Mouse (Mus musculus) left cerebral cortex, adult 2 months (tissue): Measurements from ENCODE around the gene Mgst3. TPM values are rescaled to one million over a fixed set of nuclear protein-coding genes. Genes with fewer than 3 reads are reported as not detected.

Experiments
- DNase-seq, 2 experiments: peaks; one replicate each; pipeline ENCODE4 v3.0.0; 2021 to 2022; ENCODE audit warnings: low spot score in 2 of 2, mixed read lengths in 1 of 2; ENCODE audit errors: extremely low spot score in 1 of 2
- H3K27ac ChIP-seq: fragments of 200-600 bp; 2 replicates; pipeline ENCODE4 v1.8.1; 2022
- H3K4me3 ChIP-seq: fragments of 200-600 bp; 2 replicates; pipeline ENCODE4 v1.8.1; 2022
- CTCF ChIP-seq: fragments of 200-600 bp; IDR thresholded peaks from 2 replicates; pipeline ENCODE4 v1.8.1; 2022; ENCODE audit warnings: antibody characterized with exemption, mild to moderate bottlenecking, moderate library complexity
- intact Hi-C: fragments of 180-260 bp; cut with DNase I; formaldehyde crosslinking; loops from one replicate; pipeline ENCODE4 v1.15.1; 2025
- total RNA-seq, 2 experiments: library from RNA; stranded (reverse); gene quantifications; 2 replicates each; pipeline ENCODE4 v1.2.3; 2021

Mgst3 gene
- total RNA-seq, 2 experiments from 2014 or later: 93.9 to 94.5 TPM

DNA sequence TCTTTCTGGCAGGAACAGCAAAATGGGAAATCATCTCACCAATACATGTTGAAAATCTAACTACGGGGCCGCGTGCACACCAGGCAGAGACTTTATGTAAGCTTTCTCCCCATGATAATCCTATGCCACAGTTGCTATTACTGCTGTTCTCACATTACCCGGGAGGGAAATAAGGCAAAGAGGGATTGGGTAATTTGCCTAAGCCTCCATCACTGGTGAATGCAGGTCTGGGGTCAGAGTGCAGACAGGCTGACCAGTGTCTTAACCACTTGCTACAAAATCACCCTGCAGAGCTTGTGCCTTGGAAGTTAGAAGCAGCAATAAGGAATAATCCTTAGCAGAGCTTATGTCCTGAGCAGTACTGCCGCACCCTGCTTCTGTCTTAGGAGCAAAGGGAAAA is 8.0 kb downstream of the Mgst3 start:
- TF ChIP-seq CTCF: no peak
- DNase-seq: no peak
- H3K4me3 ChIP-seq: no peak overlapping the region
- H3K27ac ChIP-seq: no peak overlapping the region
- intact Hi-C loops: no loop called here

DNA sequence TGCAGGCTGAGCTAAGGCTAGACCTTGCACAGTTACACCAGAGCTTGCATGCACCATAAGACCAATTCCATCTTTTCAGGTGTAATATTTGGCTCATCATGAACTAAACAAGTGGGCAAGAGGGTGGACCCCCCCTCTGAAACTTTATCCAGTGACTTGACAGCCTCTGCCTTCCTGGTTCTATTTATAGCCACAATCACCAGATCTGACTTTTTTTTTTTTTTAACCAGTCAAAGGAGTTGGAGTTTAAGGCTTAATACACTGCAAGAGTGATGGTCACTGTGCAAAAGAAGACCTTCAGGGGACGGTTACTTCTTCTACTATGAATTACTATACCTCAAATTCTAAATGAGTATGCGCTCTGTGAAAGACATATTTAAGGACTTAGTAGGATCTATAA is 8.4 kb downstream of the Mgst3 start:
- H3K4me3 ChIP-seq: no peak overlapping the region
- H3K27ac ChIP-seq: no peak overlapping the region
- TF ChIP-seq CTCF: no peak
- intact Hi-C loops: no loop called here
- no peak for DNase-seq

DNA sequence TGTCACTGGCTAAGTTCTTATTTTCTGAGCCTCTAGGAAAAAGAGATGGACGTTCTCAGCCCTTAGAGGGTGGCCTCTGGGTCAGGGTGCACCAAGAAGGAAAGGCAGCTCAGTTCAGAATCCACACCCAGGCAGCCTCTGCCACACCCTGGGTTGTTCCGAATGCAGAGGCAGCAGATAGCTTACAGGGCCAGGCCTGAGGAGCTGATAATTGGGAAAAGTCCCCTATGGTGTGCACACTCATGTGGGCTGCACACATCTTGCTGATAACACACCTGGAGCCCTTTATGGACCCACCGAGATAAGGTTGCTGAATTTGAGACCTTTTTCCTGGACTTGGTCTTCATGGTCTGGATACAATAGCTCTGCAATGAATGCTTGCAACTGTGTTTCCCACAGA is 9.5 kb downstream of the Mgst3 start:
- Histone ChIP-seq H3K4me3 (no peak overlapping the region), H3K27ac (no peak overlapping the region)
- intact Hi-C loops: no loop called here
- no peak for TF ChIP-seq CTCF
- no peak for DNase-seq

DNA sequence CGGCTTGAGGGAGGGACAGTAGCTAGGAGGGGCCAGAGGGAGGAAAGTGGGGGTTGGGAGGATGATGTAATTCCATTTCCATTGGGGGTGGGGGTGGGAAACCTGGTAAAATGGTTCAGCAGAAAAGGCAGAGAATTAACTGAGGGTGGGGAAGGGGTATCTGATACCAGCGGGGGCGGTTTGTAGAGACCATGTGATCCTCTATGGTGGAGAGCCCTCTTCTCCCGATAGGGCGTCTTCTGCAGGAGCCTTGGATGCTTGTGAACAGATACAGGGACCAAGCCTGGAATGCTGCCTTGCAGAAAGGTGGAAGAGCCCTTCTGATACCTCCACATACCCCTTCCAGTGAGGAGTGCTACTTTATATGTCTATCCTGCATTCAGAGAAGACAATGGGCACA is 10.5 kb downstream of the Mgst3 start:
- H3K27ac ChIP-seq: no peak overlapping the region
- TF ChIP-seq CTCF: no peak
- no peak for DNase-seq
- intact Hi-C loops: no loop called here
- no peak overlapping the region for H3K4me3 ChIP-seq

DNA sequence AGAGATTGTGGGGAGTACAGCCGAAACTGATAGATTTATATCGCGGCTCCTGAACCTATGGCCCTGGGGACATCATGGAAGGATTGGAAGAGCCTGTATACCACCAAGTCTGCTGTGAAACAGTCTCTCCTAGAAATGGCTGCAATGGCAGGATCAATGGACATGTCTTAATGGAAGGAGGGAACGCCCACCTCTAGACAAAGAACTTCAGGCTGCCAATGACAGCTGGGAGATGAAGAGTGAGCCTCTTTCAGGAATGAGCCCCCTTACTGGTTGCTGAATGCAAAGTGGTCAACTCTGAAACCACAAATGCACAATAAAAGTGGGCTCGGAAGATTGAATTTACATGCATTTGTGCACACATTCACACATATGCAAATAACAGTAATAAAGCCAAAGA is 10.9 kb downstream of the Mgst3 start:
- Histone ChIP-seq H3K27ac (no peak overlapping the region), H3K4me3 (no peak overlapping the region)
- intact Hi-C loops: no loop called here
- TF ChIP-seq CTCF: no peak
- no peak for DNase-seq

DNA sequence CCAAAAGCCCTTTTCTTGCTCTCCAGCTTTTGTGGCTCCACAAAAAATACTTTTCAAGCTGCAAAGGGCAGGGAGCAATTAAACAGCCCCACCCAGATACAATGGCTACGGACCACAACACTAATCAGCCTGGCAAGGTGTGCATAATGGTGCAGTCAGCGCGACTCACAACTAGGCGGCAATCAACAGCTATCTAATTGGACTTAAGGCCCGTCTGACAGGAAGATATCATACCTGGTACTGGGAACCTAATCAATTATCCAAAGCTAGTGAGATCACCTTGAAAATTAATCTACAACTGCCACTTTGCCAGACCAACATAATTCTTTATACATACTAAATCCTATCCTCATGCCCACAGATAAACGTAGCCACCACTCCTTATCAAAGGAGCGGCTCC is 11.3 kb downstream of the Mgst3 start:
- Histone ChIP-seq H3K4me3 (no peak overlapping the region), H3K27ac (no peak overlapping the region)
- intact Hi-C loops: no loop called here
- DNase-seq: no peak
- TF ChIP-seq CTCF: no peak

DNA sequence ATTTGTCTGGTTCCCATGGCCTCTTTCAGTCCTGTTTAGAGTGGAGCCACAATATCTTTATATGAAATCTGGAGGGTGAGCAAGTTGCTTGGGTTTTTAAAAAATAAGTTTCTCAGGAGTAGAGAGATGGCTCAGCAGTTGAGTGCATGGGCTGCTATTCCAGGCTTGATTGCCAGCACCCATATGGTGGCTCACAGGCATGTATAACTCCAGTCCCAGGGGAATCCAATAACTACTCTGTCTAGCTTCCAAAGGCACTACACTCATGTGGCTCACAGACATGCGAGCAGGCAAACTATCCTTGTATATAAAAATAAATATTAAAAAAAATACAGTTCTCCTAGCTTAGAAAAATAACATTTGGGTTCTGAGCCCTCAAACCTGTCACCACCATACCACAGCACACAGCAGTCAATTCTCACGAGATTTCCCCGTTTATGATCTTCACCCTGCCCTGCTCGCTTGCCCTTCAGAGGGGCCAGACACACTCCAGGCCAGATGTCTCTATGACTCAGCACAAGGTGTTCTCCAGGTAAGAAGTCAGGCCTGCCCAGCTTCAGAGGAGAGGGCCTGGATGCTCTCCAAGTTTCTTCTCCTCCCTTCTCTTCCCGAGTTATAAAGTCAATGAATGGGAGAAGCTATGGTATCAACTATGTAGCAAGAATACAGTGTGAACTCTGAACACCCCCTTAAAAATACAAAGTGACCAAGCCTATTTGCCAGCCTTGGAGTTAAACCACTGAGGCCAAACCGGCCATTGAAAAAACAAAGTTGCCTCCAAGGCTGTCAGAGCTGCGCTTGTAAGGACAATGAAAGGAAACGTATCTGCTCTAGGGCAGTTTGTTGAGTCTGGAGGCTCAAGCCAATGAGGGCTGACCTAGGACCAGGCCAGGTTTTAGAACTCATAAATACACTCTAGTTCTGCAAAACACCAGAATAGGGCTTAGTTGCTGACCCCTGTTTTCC is 12.3 kb downstream of the Mgst3 start:
- intact Hi-C loops: no loop called here
- Histone ChIP-seq H3K4me3 (no peak overlapping the region), H3K27ac (no peak overlapping the region)
- no peak for TF ChIP-seq CTCF
- DNase-seq: no peak

DNA sequence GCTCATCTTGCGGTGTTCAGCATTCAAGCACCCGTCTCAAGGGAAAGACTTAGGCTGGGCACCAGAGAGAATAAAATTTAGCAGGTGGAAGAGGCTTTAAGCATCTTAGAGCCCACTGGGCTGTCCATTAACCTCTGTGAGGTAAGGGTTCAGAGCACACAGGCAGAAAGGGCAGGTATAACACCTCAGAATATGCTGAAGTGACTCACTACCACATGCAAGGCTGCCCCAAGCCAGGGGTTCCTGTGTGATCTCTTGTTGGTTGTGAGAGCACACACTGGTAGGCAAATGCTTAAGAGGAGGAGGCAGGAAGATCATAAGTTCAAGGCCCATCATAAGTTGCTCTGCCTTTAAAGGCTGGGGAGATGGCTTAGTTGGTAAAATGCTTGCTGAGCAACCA is 13.4 kb downstream of the Mgst3 start:
- Histone ChIP-seq H3K4me3 (no peak overlapping the region), H3K27ac (no peak overlapping the region)
- no peak for DNase-seq
- intact Hi-C loops: no loop called here
- TF ChIP-seq CTCF: no peak

DNA sequence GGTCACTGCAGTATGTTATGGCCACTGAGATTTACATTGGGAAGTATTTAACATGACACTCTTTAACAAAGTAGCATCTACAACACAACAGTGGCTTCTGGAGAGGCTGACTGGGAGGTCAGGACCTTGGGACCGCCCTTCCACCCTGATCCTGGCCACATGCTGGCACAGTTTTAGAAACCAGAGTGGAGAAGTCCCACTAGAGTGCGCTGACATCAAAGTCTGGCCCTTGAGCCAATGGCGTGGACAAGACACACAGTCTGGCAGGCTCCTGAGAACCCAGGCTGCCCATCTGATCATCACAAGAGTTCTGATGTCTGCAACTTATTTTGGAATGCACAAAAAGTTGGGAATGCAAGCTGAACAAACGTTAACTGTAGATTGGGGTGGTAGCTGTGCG is 13.9 kb downstream of the Mgst3 start:
- intact Hi-C loops: no loop called here
- Histone ChIP-seq H3K27ac (no peak overlapping the region), H3K4me3 (no peak overlapping the region)
- DNase-seq: no peak
- no peak for TF ChIP-seq CTCF

DNA sequence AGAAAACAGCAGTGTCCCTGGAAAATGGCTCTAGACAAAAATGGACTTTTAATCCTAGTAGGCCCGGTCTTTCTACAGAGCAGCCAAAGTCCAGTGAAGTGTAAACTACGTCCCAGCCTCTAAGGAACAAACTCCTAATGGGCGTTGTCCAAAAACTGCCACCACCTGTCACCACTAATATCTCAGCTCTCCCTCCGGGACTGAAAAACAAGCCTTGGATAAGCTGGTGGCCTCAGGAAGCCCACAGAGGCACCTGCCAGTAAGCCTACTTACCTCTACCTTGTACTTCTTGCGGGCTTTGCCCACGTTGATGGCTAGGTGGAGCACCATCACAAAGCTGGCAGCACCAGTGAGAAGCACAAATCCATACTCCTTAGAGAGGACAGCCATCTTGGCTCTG is 15.6 kb downstream of the Mgst3 start:
- no peak overlapping the region for H3K4me3 ChIP-seq
- intact Hi-C loops: no loop called here
- H3K27ac ChIP-seq: no peak overlapping the region
- DNase-seq: no peak
- no peak for TF ChIP-seq CTCF

DNA sequence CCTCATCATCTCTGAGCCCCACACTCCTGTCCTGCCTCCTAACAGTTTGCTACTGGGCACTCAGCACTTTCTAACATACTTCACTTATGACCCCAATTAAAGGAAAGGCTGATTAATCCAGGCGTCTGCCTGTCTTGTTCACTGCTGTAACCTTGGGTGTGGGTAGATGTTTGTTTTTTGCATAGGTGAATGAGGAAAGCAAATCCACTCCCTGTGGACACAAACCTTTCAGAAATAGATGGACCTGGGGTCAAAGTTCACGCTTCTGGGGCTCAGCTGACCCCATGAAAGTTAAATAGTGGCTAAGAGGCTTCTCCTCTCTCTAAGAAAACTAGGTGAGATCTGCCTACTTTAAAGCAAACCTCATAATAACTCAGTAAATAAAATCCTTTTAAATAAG is 18.7 kb downstream of the Mgst3 start:
- Histone ChIP-seq H3K27ac (no peak overlapping the region), H3K4me3 (no peak overlapping the region)
- no peak for TF ChIP-seq CTCF
- intact Hi-C loops: no loop called here
- no peak for DNase-seq

DNA sequence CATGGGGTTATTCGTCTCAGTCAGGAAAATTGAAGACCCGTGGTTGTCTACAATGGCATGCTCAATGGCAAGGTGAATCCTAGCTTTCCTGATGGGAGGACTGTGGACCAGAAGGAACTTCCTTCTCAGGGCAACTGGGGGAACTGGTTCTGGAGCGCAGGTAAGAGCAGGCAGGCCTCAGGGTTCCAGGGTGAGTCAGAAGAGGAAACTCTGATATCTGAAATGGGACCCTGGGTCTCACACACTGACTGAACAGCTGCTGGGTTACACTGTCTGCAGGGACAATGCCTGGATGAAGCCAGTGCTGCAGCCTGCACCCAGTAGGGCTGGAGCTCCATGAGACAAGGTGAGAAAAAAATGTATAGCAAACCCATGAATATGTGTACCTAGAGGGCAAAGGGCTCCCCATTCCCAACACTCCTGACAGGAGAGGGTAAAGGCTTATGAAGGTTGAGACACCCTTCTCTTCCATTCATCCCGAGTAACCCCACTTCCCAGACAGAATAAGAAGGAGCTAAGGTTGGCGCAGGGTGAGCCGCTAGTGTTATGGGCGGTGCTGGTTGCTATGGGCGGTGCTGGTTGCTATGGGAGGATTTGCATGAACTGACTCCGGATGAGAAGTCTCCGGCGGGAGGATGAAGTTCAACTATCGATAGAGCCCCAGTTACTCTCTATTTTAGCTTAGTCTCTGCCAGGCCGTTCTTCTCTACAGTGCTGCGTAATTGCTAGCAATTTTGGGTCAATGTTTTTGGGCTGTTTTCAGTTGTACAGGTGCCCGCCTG is 19.4 kb downstream of the Mgst3 start:
- TF ChIP-seq CTCF: no peak
- intact Hi-C loops: no loop called here
- DNase-seq: no peak
- Histone ChIP-seq H3K27ac (no peak overlapping the region), H3K4me3 (no peak overlapping the region)
